Mouse (Mus musculus) cerebellum, adult 18-20 months (tissue): Measurements from ENCODE around the gene Ccdc47.

Experiments
- DNase-seq, 2 experiments: peaks; one replicate each; pipeline ENCODE4 v3.0.0; 2021

Gene Ccdc47

GRCm38 (mm10) chr11:106195341-106195740 lies 20.8 kb downstream of the Ccdc47 start:
- no peak for DNase-seq

- no peak for DNase-seq
These were observed 21.3 kb downstream of the Ccdc47 start for GRCm38 (mm10) chr11:106194891-106195290.

GRCm38 (mm10) chr11:106194155-106194541 lies 22.0 kb downstream of the Ccdc47 start:
- DNase-seq, result no peak

- DNase-seq, result peak; percentile 96 to 98
These were observed 22.6 kb downstream of the Ccdc47 start for GRCm38 (mm10) chr11:106193371-106194154.

GRCm38 (mm10) chr11:106192657-106193370 lies 23.3 kb downstream of the Ccdc47 start:
- peak in 1 of 2 experiments; percentile 32 for DNase-seq

GRCm38 (mm10) chr11:106192241-106192640 lies 23.9 kb downstream of the Ccdc47 start:
- no peak for DNase-seq

- no peak for DNase-seq
These were observed 24.4 kb downstream of the Ccdc47 start for GRCm38 (mm10) chr11:106191716-106192115.

GRCm38 (mm10) chr11:106187326-106187725 lies 28.8 kb downstream of the Ccdc47 start:
- no peak for DNase-seq

- DNase-seq, result no peak
These were observed 35.7 kb downstream of the Ccdc47 start for GRCm38 (mm10) chr11:106180449-106180801.

- DNase-seq, result peak; percentile 74 to 82
These were observed 36.3 kb downstream of the Ccdc47 start for GRCm38 (mm10) chr11:106179711-106180448.

GRCm38 (mm10) chr11:106178036-106178782 lies 37.9 kb downstream of the Ccdc47 start:
- peak in 1 of 2 experiments; percentile 42 for DNase-seq

GRCm38 (mm10) chr11:106176372-106176771 lies 39.8 kb downstream of the Ccdc47 start:
- no peak for DNase-seq

- peak; percentile 74 to 76 for DNase-seq
These were observed 41.1 kb downstream of the Ccdc47 start for GRCm38 (mm10) chr11:106175081-106175480.

GRCm38 (mm10) chr11:106174372-106174771 lies 41.8 kb downstream of the Ccdc47 start:
- DNase-seq, result peak; percentile 70 to 75

GRCm38 (mm10) chr11:106173228-106173627 lies 42.9 kb downstream of the Ccdc47 start:
- no peak for DNase-seq

- no peak for DNase-seq
These were observed 45.3 kb downstream of the Ccdc47 start for GRCm38 (mm10) chr11:106170807-106171206.

- DNase-seq, result no peak
These were observed 48.7 kb downstream of the Ccdc47 start for GRCm38 (mm10) chr11:106167435-106167834.

- DNase-seq, result no peak
These were observed 51.5 kb downstream of the Ccdc47 start for GRCm38 (mm10) chr11:106164601-106165180.

GRCm38 (mm10) chr11:106163546-106163945 lies 52.6 kb downstream of the Ccdc47 start:
- DNase-seq, result no peak

GRCm38 (mm10) chr11:106162237-106162636 lies 53.9 kb downstream of the Ccdc47 start:
- no peak for DNase-seq

- DNase-seq, result peak; percentile 65 to 75
These were observed 55.1 kb downstream of the Ccdc47 start, which contains the start of the genes Gm10840 and Limd2 for GRCm38 (mm10) chr11:106160841-106161721. Gene Gm10840 (plus strand): TSS chr11:106160850. Gene Limd2 (minus strand): TSS chr11:106160860.
